Mouse (Mus musculus): ENCODE data around the gene Ctnnd1.

Gene Ctnnd1

DNA sequence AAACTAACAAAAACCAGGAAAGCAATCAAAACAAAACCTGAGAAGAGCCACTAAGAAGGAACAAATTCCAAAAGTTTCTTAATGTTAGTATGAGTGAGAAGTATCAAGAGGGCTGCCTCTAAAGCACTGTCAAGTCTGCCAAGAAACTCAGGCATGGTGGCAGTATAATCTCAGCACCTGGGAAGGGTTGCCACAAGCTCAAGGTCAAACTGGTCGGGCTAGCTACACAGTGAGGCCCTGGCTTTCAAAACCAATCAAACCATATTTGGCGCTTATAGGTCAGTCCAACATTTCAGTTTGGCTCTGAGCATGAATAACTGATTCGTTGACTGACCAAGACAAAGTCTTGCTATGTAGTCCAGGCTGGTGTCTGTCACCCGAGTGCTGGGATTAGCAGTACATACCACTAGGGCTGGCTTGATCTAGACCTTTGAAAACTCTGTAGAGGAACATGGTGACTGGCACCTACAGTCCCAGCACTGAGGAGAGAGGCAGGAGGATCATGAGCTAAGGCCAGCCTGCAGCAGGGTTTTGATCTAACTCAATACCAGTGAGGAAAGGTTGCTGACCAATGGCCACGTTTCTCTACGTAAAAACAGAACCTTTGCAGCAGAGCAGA is 51.2 kb downstream of the Ctnnd1 start:
- no peaks in the 10 kb centered on the region for H3K27me3 ChIP-seq (ENCODE audit: control insufficient read depth, insufficient read depth, low read length, poor library complexity, severe bottlenecking)
- no peak for DNase-seq (ENCODE audit: low read depth, low spot score)
- no peaks in the 10 kb centered on the region for H3K36me3 ChIP-seq (ENCODE audit: control insufficient read depth, insufficient read depth, low read length, poor library complexity, severe bottlenecking)

DNA sequence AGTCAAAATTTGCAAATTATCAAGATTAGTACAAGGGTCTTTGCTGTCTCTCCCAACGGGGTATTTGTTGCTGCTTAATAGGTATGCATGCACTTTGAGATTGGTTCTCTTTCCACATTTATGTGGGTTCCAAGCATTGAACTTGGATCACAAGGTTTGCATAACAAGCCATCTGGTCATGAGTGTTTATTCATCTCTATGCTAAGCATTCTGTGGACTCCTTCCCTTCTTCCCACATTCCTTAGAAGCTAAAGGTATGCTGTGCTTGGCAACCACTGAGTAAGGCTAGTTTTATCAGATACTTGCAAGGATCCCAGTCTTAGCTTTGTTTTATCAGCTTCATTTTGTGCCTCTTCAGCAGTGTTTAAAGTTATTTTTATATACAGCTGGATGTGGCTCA is 53.4 kb downstream of the Ctnnd1 start:
- H3K27me3 ChIP-seq (ENCODE audit: control insufficient read depth, insufficient read depth, low read length, poor library complexity, severe bottlenecking): no peaks in the 10 kb centered on the region
- no peak for DNase-seq (ENCODE audit: low read depth, low spot score)
- H3K36me3 ChIP-seq (ENCODE audit: control insufficient read depth, insufficient read depth, low read length, poor library complexity, severe bottlenecking): no peaks in the 10 kb centered on the region

DNA sequence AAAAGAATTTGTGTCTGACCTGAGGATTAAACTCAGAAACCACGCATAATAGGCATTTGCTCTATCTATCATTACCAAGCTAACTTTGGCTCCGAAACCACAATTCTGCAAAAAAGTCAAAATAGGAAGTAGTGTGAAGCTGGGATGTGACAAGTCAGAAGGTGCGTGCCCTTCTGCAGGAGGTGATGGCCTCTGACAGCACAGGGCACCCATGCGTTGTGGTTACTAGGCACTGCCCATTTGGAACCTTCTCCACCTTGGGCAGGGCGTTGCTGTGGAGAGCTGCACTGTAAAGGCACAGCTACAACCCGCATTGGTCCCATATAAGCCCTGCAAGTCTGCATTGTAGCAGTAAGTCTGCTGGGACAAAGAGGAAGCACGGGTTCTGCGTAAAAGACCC is 57.8 kb downstream of the Ctnnd1 start:
- Histone ChIP-seq H3K36me3 (ENCODE audit: control insufficient read depth, insufficient read depth, low read length, poor library complexity, severe bottlenecking) (no peaks in the 10 kb centered on the region), H3K27me3 (ENCODE audit: control insufficient read depth, insufficient read depth, low read length, poor library complexity, severe bottlenecking) (no peaks in the 10 kb centered on the region; the same call in 1 of the 2 replicates)
- DNase-seq (ENCODE audit: low read depth, low spot score): peak; percentile 2

DNA sequence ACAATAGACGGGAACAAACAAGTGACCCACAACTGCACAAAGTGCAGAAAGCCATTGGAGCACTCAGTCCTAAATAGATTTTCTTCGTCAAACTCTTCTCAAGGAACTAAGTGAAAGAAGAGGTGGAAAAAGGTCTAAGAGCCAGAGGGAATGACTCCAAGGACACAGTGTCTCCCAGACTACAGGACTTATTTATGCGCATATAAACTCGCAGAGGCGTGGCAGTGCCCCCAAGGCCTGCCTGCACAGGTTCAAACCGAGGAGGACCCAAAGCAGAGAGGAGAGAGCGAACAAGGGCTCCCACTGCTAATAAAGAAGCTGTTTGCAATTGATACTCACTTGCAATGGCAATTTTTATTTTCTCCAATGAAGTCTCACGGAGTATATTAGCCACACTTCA is 64.9 kb downstream of the Ctnnd1 start:
- H3K27me3 ChIP-seq (ENCODE audit: control insufficient read depth, insufficient read depth, low read length, poor library complexity, severe bottlenecking): no peaks in the 10 kb centered on the region; the same call in 1 of the 2 replicates
- no peaks in the 10 kb centered on the region for H3K36me3 ChIP-seq (ENCODE audit: control insufficient read depth, insufficient read depth, low read length, poor library complexity, severe bottlenecking)
- DNase-seq (ENCODE audit: low read depth, low spot score): no peak

DNA sequence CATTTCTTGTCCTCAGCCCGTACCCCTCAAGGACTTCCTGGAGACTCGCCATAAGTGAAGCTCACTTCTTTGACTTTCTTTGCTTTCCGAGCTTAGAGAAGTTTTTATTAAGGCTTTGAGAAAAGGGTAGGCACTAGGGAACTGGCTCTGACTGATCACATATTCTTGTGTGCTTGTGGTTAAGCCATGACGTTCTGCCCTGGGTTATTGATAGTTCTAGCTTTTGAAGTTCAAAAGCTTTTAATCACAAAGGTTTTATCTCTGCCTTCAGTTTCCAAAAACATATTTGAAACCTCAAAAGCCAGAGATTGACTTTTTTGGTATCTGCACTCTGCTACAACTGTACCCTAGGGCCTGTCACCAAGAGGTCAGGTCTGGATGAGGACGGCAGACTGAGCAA is 68.3 kb downstream of the Ctnnd1 start:
- Histone ChIP-seq H3K27me3 (ENCODE audit: control insufficient read depth, insufficient read depth, low read length, poor library complexity, severe bottlenecking) (no peaks in the 10 kb centered on the region), H3K36me3 (ENCODE audit: control insufficient read depth, insufficient read depth, low read length, poor library complexity, severe bottlenecking) (no peaks in the 10 kb centered on the region)
- no peak for DNase-seq (ENCODE audit: low read depth, low spot score)

DNA sequence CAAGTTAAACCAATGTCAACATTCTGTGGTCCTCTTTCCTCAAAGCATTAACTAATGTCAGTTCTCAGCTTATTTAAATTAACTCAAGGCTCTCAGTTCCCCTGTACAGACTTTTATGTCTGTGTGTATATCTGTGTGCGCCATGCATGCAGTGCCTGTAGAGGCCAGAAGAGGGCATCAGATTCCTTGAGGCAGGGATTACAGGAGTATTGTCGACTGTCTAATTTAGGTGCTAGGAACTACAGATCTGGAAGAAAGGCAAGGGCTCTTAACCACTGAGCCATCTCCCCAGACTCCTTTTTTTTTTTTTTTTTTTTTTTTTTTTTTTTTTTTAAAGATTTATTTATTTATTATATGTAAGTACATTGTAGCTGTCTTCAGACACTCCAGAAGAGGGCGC is 69.4 kb downstream of the Ctnnd1 start:
- Histone ChIP-seq H3K36me3 (ENCODE audit: control insufficient read depth, insufficient read depth, low read length, poor library complexity, severe bottlenecking) (no peaks in the 10 kb centered on the region), H3K27me3 (ENCODE audit: control insufficient read depth, insufficient read depth, low read length, poor library complexity, severe bottlenecking) (no peaks in the 10 kb centered on the region)
- DNase-seq (ENCODE audit: low read depth, low spot score): peak; percentile 9

DNA sequence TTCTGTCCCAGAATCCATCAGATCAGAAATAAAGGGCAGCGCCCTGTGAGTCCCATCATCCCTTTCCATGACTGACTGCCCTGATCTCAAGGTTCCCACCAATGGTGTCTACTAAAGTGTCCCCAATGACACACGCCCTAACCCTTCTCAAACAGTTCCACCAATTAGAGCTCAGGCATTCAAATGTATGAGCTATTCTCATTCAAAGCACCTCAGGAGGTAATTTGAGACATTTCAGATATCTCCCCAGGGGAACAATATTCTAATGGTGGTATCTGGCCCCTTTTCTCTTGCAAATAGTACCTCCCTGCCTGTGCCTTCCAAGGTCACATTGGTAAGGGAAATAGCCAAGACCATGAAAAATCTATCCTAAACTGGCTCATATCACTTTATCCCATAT is 71.3 kb downstream of the Ctnnd1 start:
- H3K27me3 ChIP-seq (ENCODE audit: control insufficient read depth, insufficient read depth, low read length, poor library complexity, severe bottlenecking): no peaks in the 10 kb centered on the region
- H3K36me3 ChIP-seq (ENCODE audit: control insufficient read depth, insufficient read depth, low read length, poor library complexity, severe bottlenecking): no peaks in the 10 kb centered on the region
- no peak for DNase-seq (ENCODE audit: low read depth, low spot score)

DNA sequence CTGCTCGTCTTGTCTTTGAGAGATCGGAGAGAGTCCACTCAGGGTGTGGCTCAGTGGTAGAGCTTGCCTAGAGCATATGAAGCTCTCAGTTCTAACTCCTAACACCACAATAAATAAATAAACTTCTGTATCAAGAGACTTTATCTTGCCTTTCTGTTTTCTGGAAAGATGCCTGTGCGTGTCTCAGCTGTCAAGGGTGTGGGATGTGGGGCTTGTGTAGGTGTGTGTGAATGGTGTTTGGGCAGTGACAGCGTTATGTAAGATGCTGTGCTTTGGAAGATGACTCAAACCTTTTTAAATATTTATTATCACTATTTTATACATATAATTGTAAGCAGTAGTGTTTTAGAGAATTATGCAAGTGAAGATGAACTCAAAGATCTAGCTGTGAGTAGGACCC is 76.4 kb downstream of the Ctnnd1 start:
- DNase-seq (ENCODE audit: low read depth, low spot score): no peak

DNA sequence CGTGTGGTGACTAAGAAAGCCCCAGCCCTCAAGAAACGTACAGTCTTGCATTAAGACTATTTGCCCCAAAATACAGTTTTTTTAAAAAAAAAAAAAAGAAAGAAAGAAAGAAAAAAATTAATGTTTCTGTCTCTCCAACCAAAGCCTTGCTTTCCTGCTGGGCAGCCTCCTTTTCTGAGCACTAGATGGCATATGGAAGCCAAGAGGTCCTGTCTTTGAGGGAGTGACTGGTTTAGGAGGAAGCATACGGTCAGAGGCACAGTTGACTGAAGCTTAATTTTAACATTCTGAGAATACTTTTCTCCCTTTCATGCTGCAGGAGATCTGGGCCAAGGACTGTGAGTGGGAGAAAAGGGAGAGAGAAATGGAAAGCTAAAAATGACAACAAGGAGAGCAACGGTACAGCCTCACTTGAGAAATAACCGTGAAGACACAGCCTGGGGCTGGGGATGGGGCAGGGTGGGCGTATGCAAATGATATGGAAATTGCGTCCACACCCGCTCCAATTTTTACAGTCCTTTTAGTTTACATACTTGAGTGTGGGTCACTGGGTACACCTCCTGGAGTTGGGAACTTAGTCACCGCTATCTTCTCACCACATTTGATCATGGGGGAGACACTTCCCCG is 93.6 kb downstream of the Ctnnd1 start:
- no peak for DNase-seq (ENCODE audit: low read depth, low spot score)
- H3K36me3 ChIP-seq (ENCODE audit: control insufficient read depth, insufficient read depth, low read length, poor library complexity, severe bottlenecking): no peaks in the 10 kb centered on the region
- H3K27me3 ChIP-seq (ENCODE audit: control insufficient read depth, insufficient read depth, low read length, poor library complexity, severe bottlenecking): no peaks in the 10 kb centered on the region

More for the DNA sequence above, 76.4 kb downstream of the Ctnnd1 start:
- Histone ChIP-seq H3K27me3 (ENCODE audit: control insufficient read depth, insufficient read depth, low read length, poor library complexity, severe bottlenecking) (no peaks in the 10 kb centered on the region), H3K36me3 (ENCODE audit: control insufficient read depth, insufficient read depth, low read length, poor library complexity, severe bottlenecking) (no peaks in the 10 kb centered on the region)

DNA sequence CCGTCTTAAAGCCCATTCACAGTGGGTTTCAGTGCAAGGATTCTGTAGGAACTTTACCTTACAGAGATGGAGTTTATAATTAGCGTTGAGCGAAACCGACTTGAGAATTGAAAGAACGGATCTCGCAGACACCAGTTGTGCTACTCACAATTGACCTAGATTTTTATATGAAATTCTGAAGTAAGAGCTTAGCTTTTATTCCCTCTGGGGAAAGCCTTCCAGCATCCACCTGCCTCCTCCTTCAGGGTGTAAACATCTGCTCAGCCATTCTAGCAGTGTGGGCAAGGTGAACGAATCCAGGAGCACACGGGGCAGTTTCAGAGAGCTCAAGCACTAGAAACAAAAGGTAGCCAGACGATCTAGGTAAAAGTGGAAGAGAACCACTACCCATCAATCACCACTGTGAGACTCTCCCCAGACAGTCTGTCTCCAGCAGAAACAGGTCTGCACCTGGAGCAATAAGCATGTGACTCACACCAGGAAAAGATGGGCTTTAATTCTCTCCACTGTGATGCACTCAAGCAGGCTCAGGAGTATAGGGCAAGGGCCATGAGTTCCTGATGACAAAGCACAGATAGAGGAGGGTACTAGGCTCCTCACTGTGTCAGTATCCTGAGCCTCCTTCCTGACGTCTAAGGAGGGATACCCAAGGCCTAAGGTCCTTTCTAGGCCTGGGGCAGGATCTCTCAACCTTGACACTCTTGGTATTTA is 99.0 kb downstream of the Ctnnd1 start:
- H3K36me3 ChIP-seq (ENCODE audit: control insufficient read depth, insufficient read depth, low read length, poor library complexity, severe bottlenecking): no peaks in the 10 kb centered on the region
- no peaks in the 10 kb centered on the region for H3K27me3 ChIP-seq (ENCODE audit: control insufficient read depth, insufficient read depth, low read length, poor library complexity, severe bottlenecking)
- no peak for DNase-seq (ENCODE audit: low read depth, low spot score)

Data from splenic B cell, adult 2 months (primary cell).